Mouse (Mus musculus): ENCODE results near the gene Ube2g1.

- TF ChIP-seq POLR2A (IDR thresholded peaks at IDR 0.05; ENCODE audit: control insufficient read depth, extremely low read depth, insufficient read depth, low read length, poor library complexity) = no peak
- no peak for TF ChIP-seq CTCF (IDR thresholded peaks at IDR 0.05; ENCODE audit: borderline replicate concordance, control insufficient read depth, extremely low read depth, insufficient read depth, low read length, poor library complexity)
These were observed 79.6 kb downstream of the Ube2g1 start for GRCm38 (mm10) chr11:72686697-72687096.
